Mouse (Mus musculus) neural tube, embryonic 11.5 days (tissue): Measurements from ENCODE around the gene Kcnk10. TPM values are rescaled to one million over a fixed set of nuclear protein-coding genes. Genes with fewer than 3 reads are reported as not detected.

ENCODE experiments used
- ATAC-seq: fragments of 200-750 bp; cut with Nextera tagmentation; 2 replicates; pipeline ENCODE4 v1.8.0; 2017; ENCODE audit warnings: moderate number of reproducible peaks, mild to moderate bottlenecking, moderate TSS enrichment, moderate library complexity; ENCODE audit not compliant: insufficient read depth, low FRiP score, low TSS enrichment
- DNase-seq: peaks from one replicate; pipeline ENCODE4 v3.0.0-alpha.2; 2015; ENCODE audit warnings: low spot score
- H3K27ac ChIP-seq: fragments of 300-500 bp; sonication (generic); 2 replicates; pipeline ENCODE4 v1.5.1; 2014; ENCODE audit warnings: low read depth, mild to moderate bottlenecking, low read length
- H3K27me3 ChIP-seq: fragments of 300-500 bp; sonication (generic); 2 replicates; pipeline ENCODE4 v1.6.1; 2014; ENCODE audit warnings: mild to moderate bottlenecking, low read length, mixed read lengths; ENCODE audit not compliant: control insufficient read depth, insufficient read depth
- H3K36me3 ChIP-seq: fragments of 300-500 bp; sonication (generic); 2 replicates; pipeline ENCODE4 v1.6.1; 2014; ENCODE audit warnings: mild to moderate bottlenecking, low read length, moderate library complexity, mixed read lengths; ENCODE audit not compliant: control insufficient read depth, insufficient read depth
- H3K4me1 ChIP-seq: fragments of 300-500 bp; sonication (generic); 2 replicates; pipeline ENCODE4 v1.6.1; 2014; ENCODE audit warnings: low read length, mixed read lengths; ENCODE audit not compliant: control insufficient read depth, insufficient read depth
- H3K4me2 ChIP-seq: fragments of 300-500 bp; sonication (generic); 2 replicates; pipeline ENCODE4 v1.6.1; 2014; ENCODE audit warnings: low read depth, mild to moderate bottlenecking, moderate library complexity
- H3K4me3 ChIP-seq: fragments of 300-500 bp; sonication (generic); 2 replicates; pipeline ENCODE4 v1.5.1; 2014; ENCODE audit warnings: low read depth, low read length
- H3K9ac ChIP-seq: fragments of 300-500 bp; sonication (generic); 2 replicates; pipeline ENCODE4 v1.6.1; 2014; ENCODE audit warnings: mild to moderate bottlenecking, low read length
- H3K9me3 ChIP-seq: fragments of 300-500 bp; sonication (generic); 2 replicates; pipeline ENCODE4 v1.6.1; 2016; ENCODE audit warnings: low read length; ENCODE audit not compliant: control insufficient read depth
- WGBS: fragments of 180-500 bp; shearing (Covaris S2); extraction: QIAGEN DNeasy Blood & Tissue Kit; methylation state at CpG from one replicate; pipeline ENCODE4 v1.1.7; 2014; 5-methylcytosine and 5-hydroxymethylcytosine counted together
- polyA plus RNA-seq: library from polyadenylated mRNA; unstranded; fragments of >200 nt; fragmentation: Nextera tagmentation; extraction: Ambion mirVana; gene quantifications from 2 replicates; pipeline ENCODE4 v1.2.1, GENCODE M21; 2014

Kcnk10 gene
- polyA plus RNA-seq, 1 experiment from 2014 or later, result 21.3 TPM

DNA sequence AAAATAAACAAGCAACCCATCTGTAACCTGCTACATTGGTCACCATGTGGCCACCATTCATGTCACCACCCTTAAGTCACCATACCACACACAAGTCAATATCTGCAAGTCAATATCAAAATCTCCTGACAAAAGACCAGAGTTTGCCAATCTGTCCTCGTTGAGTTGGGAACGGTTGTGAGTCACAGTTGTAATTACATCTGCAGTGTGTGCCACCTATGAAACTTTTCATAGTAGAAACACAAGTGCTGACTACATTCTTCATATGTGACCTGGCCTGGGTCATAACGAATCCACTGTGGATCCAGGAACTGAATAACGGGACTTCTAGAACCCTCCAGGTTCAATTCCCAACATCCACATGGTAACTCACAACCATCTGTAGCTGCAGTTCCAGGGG, 14.8 kb downstream of the Kcnk10 start:
- DNase-seq (no peak), ATAC-seq (no peak)
- Histone ChIP-seq H3K27ac (peak overlapping the region; percentile 39; the same call in 1 of the 2 replicates), H3K4me3 (no peak overlapping the region), H3K27me3 (no peaks in the 10 kb centered on the region), H3K36me3 (no peaks in the 10 kb centered on the region), H3K9ac (no peak overlapping the region), H3K9me3 (no peaks in the 10 kb centered on the region), H3K4me1 (peaks cover 26% of the 10 kb centered on the region), H3K4me2 (no peak overlapping the region)
- 74% methylated on average over 4 of the region's 4 CpGs for WGBS

DNA sequence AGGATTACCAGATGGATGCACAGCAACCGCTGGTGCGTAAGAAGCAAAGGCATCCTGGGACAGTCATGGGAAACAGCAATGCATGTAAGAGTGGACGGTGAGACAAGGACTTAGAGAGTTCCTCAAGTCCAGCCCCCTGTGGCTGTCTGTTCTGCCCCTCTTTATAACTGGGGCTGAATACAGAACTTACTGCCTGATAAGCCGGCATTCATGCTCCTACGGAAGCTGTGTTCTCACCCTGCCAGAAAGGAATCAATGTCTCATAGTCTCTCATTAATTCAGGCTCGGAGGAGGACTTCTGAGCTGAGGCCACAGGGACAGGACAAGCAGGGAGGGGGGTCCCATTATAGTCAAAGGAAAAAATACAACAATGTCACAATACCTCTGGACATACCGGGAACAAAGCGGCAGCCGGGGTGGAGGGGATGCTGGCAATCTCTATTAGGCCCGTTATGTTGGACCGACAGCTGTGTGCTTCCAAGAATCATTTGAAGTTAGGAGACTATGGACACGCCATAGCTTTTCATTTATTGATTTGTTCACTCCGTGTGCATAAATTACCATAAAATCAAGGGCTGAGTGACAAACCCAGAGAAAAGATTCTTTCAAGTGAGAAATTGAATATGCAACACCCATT, 15.7 kb downstream of the Kcnk10 start:
- H3K36me3 ChIP-seq, result no peaks in the 10 kb centered on the region
- 44% methylated on average over 13 of the region's 13 CpGs for WGBS
- H3K9ac ChIP-seq, result no peak overlapping the region
- ATAC-seq (peak; percentile 91), DNase-seq (peak; percentile 75)
- peak overlapping the region; percentile 39 for H3K27ac ChIP-seq
- H3K27me3 ChIP-seq, result no peaks in the 10 kb centered on the region
- no peak overlapping the region for H3K4me3 ChIP-seq
- peaks cover 26% of the 10 kb centered on the region for H3K4me1 ChIP-seq
- no peak overlapping the region for H3K4me2 ChIP-seq
- H3K9me3 ChIP-seq, result no peaks in the 10 kb centered on the region

DNA sequence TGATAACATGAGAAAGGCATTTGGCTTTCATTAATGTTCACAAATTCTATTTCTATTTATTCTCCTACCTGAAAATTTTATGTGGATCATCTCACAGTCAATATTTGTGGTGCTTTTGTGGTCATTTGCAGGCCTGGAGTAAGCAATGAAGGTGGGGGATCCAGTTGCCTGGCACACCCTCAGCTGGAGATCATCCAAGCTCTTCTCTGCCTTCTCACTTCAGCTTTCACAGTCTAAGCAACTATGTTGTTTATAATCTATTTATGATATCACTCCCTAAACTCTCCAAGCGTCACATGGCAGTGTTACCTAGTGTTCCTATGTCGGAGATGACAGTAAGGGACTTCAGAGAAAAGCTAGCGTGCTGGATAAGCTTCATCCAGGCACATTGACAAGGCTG, 18.1 kb downstream of the Kcnk10 start:
- no peak overlapping the region for H3K4me2 ChIP-seq
- WGBS, result 92% methylated on average over 3 of the region's 3 CpGs
- H3K9ac ChIP-seq, result no peak overlapping the region
- H3K27me3 ChIP-seq, result no peaks in the 10 kb centered on the region
- H3K27ac ChIP-seq, result no peak overlapping the region
- no peaks in the 10 kb centered on the region for H3K9me3 ChIP-seq
- H3K4me1 ChIP-seq, result peaks cover 15% of the 10 kb centered on the region
- DNase-seq, result no peak
- no peak overlapping the region for H3K4me3 ChIP-seq
- no peak for ATAC-seq
- no peaks in the 10 kb centered on the region for H3K36me3 ChIP-seq

DNA sequence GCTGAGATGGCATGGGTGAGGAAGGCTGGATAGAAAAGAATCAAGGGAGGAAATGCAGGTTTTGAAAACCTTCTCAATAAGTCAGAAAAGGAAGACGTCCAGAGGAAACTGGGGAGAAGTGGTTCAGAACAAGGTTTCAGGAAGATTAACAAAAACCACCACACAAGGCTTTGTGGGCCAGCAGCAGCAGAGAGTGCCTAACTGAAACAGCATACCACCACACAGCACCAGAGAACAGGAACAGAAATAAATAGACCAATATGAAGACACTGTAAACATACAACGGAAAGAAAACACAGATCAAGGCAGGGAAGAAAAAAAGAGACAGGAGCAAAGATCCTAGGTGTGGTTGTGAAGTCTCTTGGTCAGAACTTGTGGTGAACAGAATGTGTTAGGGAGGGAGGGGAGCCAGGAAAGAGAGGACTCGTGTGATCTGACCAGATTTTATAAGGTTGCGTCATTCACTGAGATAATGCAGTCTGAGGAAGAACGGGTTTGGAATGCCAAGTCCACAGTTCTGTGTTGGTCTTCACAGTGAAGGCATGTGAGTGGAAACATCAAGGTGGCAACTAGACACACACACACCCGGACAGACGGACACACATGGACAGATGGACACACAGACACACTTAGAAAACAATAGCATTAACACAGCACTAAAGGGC, 21.0 kb downstream of the Kcnk10 start:
- DNase-seq (no peak), ATAC-seq (no peak)
- WGBS, result 87% methylated on average over 7 of the region's 7 CpGs

DNA sequence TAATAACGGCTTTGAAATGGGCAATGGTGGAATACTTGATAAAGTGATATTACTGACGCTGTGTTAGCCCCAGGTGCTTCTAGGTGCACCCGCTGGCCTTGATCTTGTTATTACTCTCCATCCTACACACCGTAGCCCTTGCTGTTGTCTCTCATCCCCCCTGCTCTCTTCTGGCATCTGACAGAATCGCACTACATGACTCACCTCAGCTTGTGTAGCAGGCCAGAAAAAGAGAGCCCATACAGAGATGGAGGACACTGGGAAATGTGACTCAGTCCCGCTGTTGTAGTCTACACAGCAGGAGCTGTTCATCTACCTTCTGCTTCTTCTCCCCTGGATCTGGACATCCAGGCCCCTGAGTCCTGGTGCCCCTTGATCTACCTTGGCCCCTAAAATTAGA, 28.1 kb downstream of the Kcnk10 start:
- Histone ChIP-seq H3K27me3 (no peaks in the 10 kb centered on the region), H3K4me1 (no peaks in the 10 kb centered on the region), H3K4me3 (no peak overlapping the region), H3K27ac (no peak overlapping the region), H3K9ac (no peak overlapping the region), H3K4me2 (no peak overlapping the region), H3K9me3 (no peaks in the 10 kb centered on the region), H3K36me3 (no peaks in the 10 kb centered on the region)
- DNase-seq (no peak), ATAC-seq (no peak)
- WGBS, result 94% methylated on average over 6 of the region's 6 CpGs

More for the DNA sequence above, 21.0 kb downstream of the Kcnk10 start:
- Histone ChIP-seq H3K4me2 (no peak overlapping the region), H3K4me1 (no peaks in the 10 kb centered on the region; the same call in 1 of the 2 replicates), H3K27me3 (no peaks in the 10 kb centered on the region), H3K36me3 (no peaks in the 10 kb centered on the region), H3K27ac (no peak overlapping the region), H3K4me3 (no peak overlapping the region), H3K9me3 (no peaks in the 10 kb centered on the region), H3K9ac (no peak overlapping the region)

DNA sequence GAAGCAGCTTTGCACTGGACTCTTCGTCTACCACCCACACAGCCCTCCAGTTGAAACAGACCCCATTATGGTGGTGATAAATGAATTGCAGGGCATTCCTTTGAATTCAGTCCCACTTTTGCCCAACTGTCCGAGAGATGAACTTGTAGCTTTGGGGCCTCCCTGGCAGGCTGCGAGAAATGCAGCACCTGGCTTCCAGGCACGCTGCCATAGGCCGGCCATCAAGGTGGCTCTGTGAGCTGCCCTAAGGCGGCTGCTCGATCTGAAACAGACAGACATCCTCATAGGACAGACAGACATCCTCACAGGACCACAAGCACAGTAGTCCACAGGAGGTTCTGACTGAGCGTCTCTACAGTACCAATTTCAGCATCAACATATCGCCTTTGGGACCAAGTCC, 30.0 kb downstream of the Kcnk10 start:
- H3K9me3 ChIP-seq, result no peaks in the 10 kb centered on the region
- H3K4me2 ChIP-seq, result no peak overlapping the region
- no peak overlapping the region for H3K27ac ChIP-seq
- ATAC-seq (no peak), DNase-seq (no peak)
- WGBS, result 86% methylated on average over 9 of the region's 9 CpGs
- no peaks in the 10 kb centered on the region for H3K4me1 ChIP-seq
- no peaks in the 10 kb centered on the region for H3K36me3 ChIP-seq
- H3K27me3 ChIP-seq, result no peaks in the 10 kb centered on the region
- H3K9ac ChIP-seq, result no peak overlapping the region
- H3K4me3 ChIP-seq, result no peak overlapping the region

DNA sequence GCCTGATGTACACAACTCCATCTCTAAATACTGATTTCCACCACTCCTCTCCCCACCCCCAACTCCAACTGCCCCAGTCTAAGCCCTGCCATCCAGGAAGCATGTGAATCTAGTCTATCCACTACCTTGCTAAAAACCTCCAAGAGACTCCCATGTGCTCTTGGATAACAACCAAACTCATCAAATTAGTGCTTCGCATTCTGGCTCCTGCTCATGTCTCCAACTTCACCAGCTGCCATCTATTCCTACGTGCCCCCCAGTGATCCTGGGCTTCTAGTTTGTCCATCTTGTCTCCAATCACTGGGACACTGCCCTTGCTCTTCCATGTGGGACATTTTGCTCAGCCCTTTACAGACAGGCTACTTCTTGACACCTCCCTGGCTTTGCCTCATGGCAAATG, 32.2 kb downstream of the Kcnk10 start:
- Histone ChIP-seq H3K4me3 (no peak overlapping the region), H3K36me3 (no peaks in the 10 kb centered on the region), H3K27ac (no peak overlapping the region), H3K4me1 (no peaks in the 10 kb centered on the region), H3K9ac (no peak overlapping the region), H3K9me3 (no peaks in the 10 kb centered on the region), H3K4me2 (no peak overlapping the region), H3K27me3 (no peaks in the 10 kb centered on the region)
- no peak for DNase-seq
- no peak for ATAC-seq
- WGBS, result 89% methylated on average over 2 of the region's 2 CpGs

DNA sequence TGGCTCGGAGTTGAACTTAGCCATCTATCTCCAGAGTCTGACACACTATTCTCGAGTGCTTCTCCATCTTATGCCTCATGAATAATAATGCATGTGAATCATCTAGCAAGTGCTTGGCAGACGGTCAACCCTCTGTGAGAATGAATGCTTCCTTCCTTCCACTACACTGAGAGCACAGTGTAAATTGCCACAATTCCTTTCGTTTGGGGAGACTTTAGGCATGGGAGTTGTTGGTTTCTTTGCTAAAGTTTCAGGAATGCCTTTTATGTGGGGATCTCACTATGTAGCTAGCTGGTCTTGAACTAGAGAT, 32.9 kb downstream of the Kcnk10 start:
- H3K4me3 ChIP-seq, result no peak overlapping the region

DNA sequence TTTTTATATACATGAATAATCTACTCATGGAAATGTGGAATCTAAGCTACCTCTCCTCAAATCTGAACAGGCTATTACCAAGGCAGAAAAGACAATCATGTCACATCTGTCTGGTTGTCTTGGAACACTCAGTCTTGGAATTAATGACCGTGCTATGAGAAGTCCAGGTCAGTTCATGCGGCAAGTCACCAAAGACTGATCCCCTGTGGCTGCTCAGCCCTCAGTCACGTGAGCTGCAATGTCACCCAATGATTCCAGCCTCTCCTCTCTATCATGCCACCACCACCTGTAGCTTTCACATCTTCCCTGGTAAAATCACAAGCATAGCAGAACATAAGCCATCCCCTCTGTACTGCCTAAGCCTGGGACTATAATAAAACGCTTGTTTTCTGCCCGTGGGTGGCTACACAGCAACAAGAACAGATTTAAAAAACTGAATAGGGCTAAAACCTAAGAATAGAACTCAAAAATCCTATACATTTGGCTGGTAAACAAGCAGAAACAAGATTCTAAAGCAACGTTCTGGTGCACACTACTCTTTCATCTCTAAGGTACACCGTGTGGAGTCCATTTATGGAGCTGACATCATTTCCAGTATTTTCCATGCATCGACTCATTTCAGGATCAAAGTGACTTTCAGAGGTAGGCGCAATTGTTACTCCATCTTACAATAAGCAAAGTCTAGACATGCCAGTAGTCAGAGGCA, 33.4 kb downstream of the Kcnk10 start:
- Histone ChIP-seq H3K9ac (no peak overlapping the region), H3K9me3 (no peaks in the 10 kb centered on the region), H3K4me1 (no peaks in the 10 kb centered on the region), H3K4me3 (no peak overlapping the region), H3K4me2 (no peak overlapping the region), H3K36me3 (no peaks in the 10 kb centered on the region), H3K27me3 (no peaks in the 10 kb centered on the region), H3K27ac (no peak overlapping the region)
- WGBS, result 89% methylated on average over 9 of the region's 9 CpGs
- DNase-seq, result no peak
- no peak for ATAC-seq

More for the DNA sequence above, 32.9 kb downstream of the Kcnk10 start:
- H3K9me3 ChIP-seq, result no peaks in the 10 kb centered on the region
- 75% methylated on average over 4 of the region's 4 CpGs for WGBS
- ATAC-seq (no peak), DNase-seq (no peak)
- H3K9ac ChIP-seq, result no peak overlapping the region
- no peak overlapping the region for H3K4me2 ChIP-seq
- H3K4me1 ChIP-seq, result no peaks in the 10 kb centered on the region
- no peaks in the 10 kb centered on the region for H3K27me3 ChIP-seq
- no peak overlapping the region for H3K27ac ChIP-seq
- H3K36me3 ChIP-seq, result no peaks in the 10 kb centered on the region
